Mouse (Mus musculus) frontal cortex, adult 2 months (tissue): ENCODE data around the gene AC161166.1. TPM values are rescaled to one million over a fixed set of nuclear protein-coding genes. Genes with fewer than 3 reads are reported as not detected.
"Not testable (repeated sequence)": the region's sequence is repeated elsewhere in the genome, so short reads cannot be mapped to it uniquely, and the experiment has no call there.

Experiments
- DNase-seq, 2 experiments: peaks; one replicate each; pipeline ENCODE4 v3.0.0; 2022; ENCODE audit warnings: low spot score in 1 of 2; ENCODE audit errors: extremely low spot score in 1 of 2
- polyA plus RNA-seq: library from polyadenylated mRNA; depleted of rRNA; stranded (reverse); fragments of >200 nt; gene quantifications from 2 replicates; pipeline ENCODE4 v1.2.3, GENCODE M21; 2012

AC161166.1 gene
- polyA plus RNA-seq, 1 experiment: not detected

DNA sequence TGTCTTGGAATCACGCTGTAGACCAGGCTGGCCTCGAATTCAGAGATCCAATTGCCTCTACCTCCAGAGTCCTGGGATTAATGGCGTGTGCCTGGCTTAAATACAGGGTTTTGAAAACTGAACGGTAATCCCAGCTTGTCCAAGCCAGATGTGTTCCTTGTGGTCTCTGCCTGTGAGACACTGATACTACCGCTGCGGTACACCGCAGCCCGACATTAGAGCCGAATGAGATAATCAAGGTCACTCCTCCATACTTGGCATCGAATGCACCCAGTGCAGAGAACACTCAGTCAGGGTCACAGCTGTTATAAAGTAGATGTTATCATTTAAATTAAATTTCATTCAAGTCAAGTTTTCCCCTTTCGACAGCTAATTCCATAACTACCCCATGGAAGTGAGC lies 16.6 kb upstream of the AC161166.1 start:
- DNase-seq: no peak

- peak in 1 of 2 experiments; percentile 34 for DNase-seq
These were observed 13.6 kb upstream of the AC161166.1 start for GRCm38 (mm10) chr7:24525686-24526420.

DNA sequence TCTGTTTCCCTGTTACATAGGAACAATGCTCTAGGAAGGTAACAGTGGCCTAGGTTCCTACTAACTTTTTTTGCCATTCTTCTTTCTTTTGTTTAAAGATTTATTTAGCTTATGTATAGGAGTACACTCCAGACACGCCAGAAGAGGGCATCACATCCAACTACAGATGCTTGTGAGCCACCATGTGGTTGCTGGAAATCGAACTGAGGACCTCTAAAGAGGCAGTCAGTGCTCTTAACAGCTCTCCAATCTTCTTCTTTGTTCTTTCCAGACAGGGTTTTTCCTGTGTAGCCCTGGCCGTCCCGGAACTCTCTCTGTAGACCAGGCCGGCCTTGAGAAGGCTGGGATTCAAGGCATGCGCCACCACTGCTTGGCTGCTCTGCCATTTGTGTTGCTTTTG lies 12.7 kb upstream of the AC161166.1 start:
- DNase-seq: no peak

DNA sequence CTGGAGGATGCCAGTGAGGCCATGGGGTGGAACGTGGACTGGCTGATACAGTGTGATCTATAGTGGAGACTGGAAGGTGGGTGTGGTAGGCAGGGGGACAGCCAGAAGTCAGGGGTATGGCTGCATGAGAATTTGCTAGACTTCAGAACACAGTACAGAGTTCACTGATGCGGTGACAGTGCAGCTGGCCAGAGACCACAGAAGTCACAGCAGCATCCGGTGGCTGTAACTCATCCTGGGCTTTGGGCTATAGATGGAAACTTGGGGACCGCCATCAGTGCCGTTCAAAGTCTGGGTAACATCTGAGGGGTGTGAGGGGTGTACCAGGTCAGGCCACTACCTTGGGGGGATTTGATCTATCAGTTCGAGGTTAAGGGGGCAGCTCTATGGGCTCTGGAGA lies 11.5 kb upstream of the AC161166.1 start:
- no peak for DNase-seq

DNA sequence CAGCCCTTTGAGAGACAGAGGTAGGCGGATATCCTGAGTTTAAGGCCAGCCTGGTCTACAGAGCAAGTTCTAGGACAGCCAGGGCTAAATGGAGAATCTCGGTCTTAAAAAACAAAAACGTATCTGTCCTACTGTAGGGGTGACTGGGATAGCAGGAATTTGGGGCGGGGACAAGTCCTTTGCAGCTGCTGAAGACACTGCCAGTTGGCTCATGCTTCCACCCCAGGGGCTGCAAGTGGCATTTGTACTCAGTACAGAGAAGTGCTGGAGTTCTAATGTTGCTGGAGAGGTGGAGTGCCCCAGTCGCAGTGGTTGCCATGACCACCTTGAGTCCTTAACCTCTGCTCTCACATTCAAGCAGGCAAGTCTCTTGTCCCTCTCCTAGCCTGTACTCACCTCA lies 10.6 kb upstream of the AC161166.1 start:
- DNase-seq: no peak

DNA sequence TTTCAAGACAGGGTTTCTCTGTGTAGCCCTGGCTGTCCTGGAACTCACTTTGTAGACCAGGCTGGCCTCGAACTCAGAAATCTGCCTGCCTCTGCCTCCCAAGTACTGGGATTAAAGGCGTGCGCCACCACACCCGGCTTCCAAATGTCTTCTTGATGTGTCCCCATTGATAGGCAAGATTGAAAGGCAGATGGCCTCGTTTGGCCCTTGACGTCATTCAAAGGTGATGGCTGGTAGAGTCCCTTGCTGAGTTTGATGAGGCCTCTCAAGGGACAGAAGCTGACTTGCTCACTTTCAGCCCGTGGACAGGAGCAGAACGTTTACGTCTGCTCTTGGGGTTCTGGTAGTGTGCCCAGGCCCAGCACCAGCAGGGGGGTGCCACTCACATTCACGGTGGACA lies 7.8 kb upstream of the AC161166.1 start:
- not testable (repeated sequence) for DNase-seq

DNA sequence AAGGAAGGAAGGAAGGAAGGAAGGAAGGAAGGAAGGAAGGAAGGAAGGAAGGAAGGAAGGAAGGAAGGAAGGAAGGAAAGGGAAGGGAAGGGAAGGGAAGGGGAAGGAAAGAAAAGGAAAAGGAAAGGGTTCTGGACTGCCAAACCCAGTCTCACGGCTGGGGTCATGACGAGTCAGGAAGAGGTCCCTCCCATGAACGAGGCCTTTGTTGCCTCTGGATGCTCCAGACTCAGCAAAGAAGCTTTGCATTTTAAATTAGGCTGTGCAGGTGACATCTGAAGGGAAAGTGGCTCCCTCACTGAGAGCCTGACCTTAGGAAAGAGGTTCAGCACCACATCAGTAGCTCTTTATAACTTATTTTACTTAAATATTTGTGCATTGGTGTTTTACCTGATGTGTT lies 6.9 kb upstream of the AC161166.1 start:
- no peak for DNase-seq

- DNase-seq: peak; percentile 66 to 67
These were observed 5.4 kb upstream of the AC161166.1 start for GRCm38 (mm10) chr7:24517654-24518053.

DNA sequence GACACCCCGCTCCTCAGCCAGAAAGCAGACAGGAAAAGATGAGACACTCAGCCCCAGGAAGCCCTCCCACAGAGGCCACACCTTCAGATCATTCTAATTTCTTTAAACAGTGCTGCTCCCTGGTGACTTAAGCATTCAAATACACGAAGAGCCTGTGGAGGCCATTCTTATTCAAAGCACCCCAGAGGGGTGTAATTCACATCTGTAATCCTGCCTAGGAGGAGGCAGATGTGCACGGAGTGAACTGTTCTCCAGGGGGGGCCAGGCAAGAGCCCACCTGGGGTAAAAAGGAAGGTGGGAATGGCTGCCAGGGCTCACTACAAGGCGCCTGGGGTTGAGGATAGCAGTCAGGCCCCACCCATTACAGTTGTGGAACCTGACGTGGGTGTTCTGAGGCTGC lies 4.8 kb upstream of the AC161166.1 start:
- DNase-seq: peak in 1 of 2 experiments; percentile 32

- peak in 1 of 2 experiments; percentile 63 for DNase-seq
These were observed 4.1 kb upstream of the AC161166.1 start for GRCm38 (mm10) chr7:24516319-24516718.

GRCm38 (mm10) chr7:24507726-24508114 lies 4.5 kb downstream of the AC161166.1 start:
- DNase-seq: no peak

DNA sequence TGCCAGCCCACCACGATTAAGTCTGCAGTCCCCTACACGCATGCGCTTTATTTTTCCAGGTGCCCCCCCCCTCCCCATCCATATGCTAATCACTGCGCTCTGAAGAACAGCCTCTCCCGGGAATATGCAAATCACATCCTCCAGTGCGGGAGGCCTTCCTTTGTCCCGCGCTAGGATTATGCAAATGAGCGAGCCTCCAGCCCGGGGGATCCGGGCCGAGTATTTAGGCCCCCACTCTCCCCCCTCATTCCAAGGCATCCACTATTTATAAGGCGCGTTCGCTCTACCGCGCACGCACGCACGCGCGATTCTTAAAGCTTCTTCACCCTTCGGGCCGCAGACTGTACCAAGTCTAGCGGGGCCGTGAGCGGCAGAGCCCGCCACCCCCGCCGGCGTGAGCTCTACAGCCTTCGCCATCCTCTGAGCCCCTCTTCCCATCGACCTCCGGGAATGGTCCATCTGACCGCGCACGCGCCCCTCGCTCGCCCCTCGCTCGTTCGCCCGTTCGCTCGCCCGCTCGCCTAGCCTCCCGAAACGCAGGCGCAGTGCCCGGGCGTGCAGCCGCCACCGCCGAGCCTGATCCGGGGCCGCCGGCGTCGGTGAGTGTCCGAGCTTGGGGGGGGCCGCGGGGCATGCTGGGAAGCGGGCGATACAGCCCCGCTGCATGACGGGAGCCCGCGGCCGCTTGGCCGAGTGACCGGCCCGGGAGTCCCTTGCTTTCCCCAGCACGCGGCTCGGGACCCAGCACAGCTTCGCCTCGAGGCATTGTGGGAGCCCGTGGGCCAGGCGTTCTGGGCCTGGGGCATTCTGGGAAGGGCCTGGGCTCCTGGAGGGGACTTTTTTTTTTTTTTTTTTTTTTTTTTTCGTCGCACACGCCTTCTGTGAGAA lies 5.2 kb downstream of the AC161166.1 start, which contains the start of gene Zfp428:
TSS of gene Zfp428 (plus strand) at position 169 of the 888 bp plus-strand sequence.
- DNase-seq: peak; percentile 72 to 84

DNA sequence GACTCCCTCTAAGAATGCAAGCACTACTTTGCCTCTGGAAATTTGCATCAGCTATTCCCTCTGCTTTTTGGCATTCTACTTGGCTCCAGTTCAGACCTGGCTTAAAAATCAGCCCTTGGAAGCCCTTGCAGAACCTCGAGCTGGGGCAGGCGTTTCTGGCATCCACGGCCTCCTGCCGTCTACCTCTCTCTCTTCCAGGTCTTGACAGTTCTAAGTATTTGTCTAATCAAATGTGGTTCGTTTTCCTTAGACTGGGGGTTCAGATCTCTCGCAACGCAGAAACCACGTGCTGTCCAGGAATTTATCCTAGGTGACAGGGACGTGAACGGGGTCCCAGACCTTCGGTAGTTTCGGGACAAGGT lies 5.8 kb downstream of the AC161166.1 start:
- DNase-seq: peak; percentile 50 to 76

DNA sequence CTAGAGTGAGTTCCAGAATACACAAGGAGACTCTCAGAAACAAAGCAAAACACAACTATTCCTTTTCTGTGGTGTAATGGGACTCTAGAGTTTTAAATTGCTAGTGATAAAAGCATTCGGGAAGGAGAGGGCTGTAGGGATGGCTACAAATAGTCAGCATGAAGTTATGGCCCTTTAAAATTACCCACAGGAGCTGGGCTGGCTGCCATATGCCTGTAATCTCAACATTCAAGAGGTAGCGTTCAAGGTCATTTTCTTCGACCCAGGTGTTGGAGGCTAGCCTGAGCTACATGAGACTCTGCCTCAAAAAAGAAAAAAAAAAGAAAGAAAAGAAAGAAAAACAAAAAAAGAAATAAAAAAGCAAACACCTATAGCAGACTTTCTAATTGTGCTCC lies 6.2 kb downstream of the AC161166.1 start:
- DNase-seq: no peak

- no peak for DNase-seq
These were observed 6.7 kb downstream of the AC161166.1 start for GRCm38 (mm10) chr7:24505447-24506064.

GRCm38 (mm10) chr7:24504868-24505267 lies 7.4 kb downstream of the AC161166.1 start:
- no peak for DNase-seq

DNA sequence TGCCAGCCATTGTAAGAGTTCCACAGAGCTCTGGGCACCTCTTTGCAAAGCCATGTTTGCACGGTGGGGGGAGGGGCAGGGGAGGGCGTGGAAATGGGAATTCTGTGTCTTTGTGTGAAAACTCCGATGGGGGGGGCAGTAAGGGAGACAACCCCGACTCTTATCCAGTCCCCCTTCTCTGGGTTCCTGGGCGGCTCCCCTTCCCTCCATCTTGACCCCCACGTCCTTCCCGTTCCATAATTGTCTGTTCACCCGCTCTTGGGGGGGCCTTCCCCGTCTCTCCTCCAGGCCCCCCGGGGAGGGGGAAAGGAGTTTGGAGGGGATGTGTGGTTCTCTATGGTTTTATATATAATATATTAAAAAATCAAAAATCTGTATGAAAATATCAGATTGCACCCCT lies 8.3 kb downstream of the AC161166.1 start:
- DNase-seq: no peak

DNA sequence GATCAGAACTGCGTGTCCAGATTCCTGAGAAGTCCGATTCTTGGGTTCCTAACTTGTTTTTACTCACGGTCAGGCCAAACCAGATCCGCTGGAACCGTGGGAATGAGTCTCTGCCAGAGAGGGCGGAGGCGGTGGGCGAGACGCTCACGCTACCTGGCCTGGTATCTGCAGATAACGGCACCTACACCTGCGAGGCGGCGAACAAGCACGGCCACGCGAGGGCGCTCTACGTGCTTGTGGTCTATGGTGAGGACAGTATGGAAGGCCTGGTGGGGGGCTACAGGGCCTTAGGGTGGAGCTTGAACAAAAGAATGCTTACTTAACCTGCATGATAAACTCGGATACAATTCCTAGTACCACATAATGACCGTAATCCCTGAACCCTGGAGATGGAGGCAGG lies 10.8 kb downstream of the AC161166.1 start:
- no peak for DNase-seq

GRCm38 (mm10) chr7:24500929-24501328 lies 11.3 kb downstream of the AC161166.1 start:
- DNase-seq: peak in 1 of 2 experiments; percentile 62

DNA sequence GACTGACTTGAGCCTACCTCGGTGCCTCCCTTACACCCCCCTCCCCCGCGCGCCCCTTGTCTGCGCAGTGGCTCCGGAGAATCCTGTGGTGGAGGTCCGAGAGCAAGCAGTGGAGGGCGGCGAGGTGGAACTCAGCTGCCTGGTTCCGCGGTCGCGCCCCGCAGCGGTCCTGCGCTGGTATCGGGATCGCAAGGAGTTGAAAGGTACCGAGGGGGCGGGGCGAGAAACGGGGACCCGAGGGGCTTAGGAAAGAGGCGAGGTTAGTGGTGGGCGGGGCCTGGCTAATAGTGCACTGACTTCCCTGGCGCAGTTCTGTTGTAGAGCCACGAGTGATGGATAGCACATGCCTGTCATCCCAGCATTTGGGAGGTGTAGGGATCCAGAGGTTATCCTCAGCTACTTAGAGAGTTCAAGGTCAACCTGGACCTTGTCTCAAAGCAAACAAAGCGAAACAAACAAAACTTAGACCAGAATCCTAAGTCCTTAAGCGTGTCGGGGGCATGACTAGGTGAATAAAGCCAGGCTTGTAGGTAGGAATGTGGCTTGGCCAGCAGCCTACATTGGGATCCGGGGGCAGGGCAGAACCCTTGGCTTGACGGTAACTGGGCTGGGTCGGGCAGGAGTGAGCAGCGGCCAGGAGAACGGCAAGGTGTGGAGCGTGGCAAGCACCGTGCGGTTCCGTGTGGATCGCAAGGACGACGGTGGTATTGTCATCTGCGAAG lies 12.2 kb downstream of the AC161166.1 start:
- no peak for DNase-seq

DNA sequence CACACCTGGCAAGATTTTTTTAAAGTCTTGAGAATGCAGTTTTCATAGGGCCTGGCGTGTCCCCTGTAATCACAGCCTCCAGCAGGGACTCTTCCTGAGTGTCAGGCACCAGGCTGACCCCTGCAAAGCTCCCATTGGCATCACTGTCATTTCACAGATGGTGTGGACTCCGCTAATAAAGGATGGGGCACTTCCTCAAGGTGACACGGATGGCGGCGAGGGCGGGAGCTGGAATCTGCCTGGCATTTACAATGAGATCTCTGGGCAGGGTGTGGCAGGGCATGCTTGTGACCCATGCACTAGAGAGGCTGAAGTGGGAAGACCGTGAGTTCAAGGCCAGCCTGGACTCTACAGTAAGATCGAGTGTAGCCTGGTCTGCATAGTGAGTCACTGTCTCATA lies 24.0 kb downstream of the AC161166.1 start:
- no peak for DNase-seq
